Mouse (Mus musculus) thymus, adult 2 months (tissue): ENCODE data around the gene Dnttip1.

Experiments
- CTCF ChIP-seq: fragments of 200-500 bp; IDR thresholded peaks from 2 replicates; pipeline ENCODE4 v1.5.1; 2012; ENCODE audit warnings: mild to moderate bottlenecking, control low read depth, low read length, moderate library complexity, borderline replicate concordance; ENCODE audit not compliant: control insufficient read depth, poor library complexity, insufficient read depth; ENCODE audit errors: extremely low read depth
- POLR2A ChIP-seq: fragments of 200-500 bp; IDR thresholded peaks from 2 replicates; pipeline ENCODE4 v1.6.1; 2012; ENCODE audit warnings: mild to moderate bottlenecking, low read length, control low read depth, moderate library complexity; ENCODE audit not compliant: control insufficient read depth, poor library complexity, insufficient read depth; ENCODE audit errors: extremely low read depth

DNA sequence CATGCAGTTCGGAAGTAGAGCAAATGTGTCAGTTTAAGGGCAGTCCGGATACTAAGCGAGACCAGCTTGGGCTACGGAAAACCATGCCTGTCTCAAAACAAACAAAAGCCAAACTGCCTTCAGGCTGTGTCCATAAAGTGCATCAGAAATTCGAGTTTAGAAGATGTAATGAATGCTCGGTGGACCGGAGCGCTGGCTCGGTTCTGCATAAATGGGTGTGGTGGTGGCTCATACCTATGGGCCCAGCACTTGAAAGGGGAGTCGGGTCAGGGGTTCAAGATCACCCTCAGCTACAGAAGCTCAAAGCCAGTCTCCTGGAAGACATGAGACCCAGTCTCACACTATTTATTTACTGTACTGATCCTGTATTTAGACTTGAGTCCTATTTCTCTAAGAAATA is 42.0 kb downstream of the Dnttip1 start:
- TF ChIP-seq CTCF (no peak), POLR2A (no peak)
